Mouse (Mus musculus) erythroblast, embryonic 14.5 days (primary cell): ENCODE measurements at regions not wholly inside any gene's neighbourhood (a gene's known extent, or its start where the extent isn't known, plus 50 kb on each side); places are given as distances from the start of the nearest gene placed in this dataset.

ENCODE experiments used
- GATA1 ChIP-seq: IDR thresholded peaks from 2 replicates; pipeline ENCODE4 v1.6.1; 2012; ENCODE audit warnings: low read length, inconsistent platforms, mixed read lengths
- TAL1 ChIP-seq: IDR thresholded peaks from 3 replicates; pipeline ENCODE4 v1.6.1; 2012; ENCODE audit warnings: low read length, inconsistent platforms, mixed read lengths

DNA sequence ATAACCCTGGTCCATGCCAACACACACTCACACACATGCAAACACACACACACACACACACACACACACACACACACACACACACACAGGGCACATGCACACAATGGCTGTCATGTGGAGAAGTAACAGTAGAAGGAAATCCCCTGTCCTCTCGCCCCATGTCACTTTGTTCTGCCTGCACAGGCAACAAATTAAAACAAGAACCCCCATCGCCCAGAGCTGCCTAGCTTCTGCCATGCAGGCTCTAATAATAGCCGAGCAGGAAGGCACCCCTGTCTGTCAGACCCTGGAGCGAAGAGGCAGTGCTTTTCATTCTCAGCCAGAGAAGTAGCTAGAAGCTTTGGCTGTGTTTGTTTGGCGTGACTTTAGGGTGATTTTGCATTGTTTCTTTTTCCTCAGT lies 70.9 kb downstream of the Gm4791 start:
- no peak for TF ChIP-seq GATA1
- TF ChIP-seq TAL1: no peak
